Mouse (Mus musculus): ENCODE measurements around the gene Inka2. TPM values are rescaled to one million over a fixed set of nuclear protein-coding genes. Genes with fewer than 3 reads are reported as not detected.

Inka2 gene
- polyA plus RNA-seq, 1 experiment, result 15.0 TPM

DNA sequence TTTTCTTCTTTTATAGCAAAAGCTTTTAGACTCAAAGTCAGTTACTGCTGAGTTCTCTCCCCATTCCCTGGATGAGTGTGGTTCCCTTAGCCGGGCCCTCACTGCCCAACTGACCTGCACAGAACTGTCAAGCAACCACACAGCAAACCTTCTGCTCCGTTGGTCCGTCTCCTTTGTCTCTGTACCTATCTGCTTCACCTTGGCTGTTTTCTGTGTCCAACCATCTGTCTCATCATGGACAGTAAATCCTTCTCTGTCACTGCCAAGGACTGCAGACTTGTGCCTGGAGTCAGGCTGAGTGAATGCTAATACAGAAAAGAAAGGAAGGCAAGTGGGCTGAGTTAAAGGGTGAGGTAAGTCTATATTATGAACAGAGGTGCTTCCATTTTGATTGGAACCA is 34.6 kb upstream of the Inka2 start:
- DNase-seq, result peak in 1 of 2 experiments; percentile 61
- H3K27me3 ChIP-seq (ENCODE audit: control insufficient read depth, insufficient read depth, low read length), result no peaks in the 10 kb centered on the region
- no peaks in the 10 kb centered on the region; the same call in 1 of the 2 replicates for H3K4me1 ChIP-seq (ENCODE audit: control insufficient read depth, insufficient read depth, low read length)
- WGBS, result 15% methylated on average over 3 of the region's 3 CpGs
- TF ChIP-seq CTCF (IDR thresholded peaks at IDR 0.05; ENCODE audit: borderline replicate concordance, insufficient read depth, low read depth, low read length) (no peak), POLR2A (IDR thresholded peaks at IDR 0.05; ENCODE audit: borderline replicate concordance, insufficient read depth, low read length) (no peak)
- no peak overlapping the region for H3K27ac ChIP-seq (ENCODE audit: insufficient read depth, low read length)
- no peak overlapping the region for H3K4me3 ChIP-seq (replicated peaks; ENCODE audit: insufficient read depth, low read depth, low read length)

DNA sequence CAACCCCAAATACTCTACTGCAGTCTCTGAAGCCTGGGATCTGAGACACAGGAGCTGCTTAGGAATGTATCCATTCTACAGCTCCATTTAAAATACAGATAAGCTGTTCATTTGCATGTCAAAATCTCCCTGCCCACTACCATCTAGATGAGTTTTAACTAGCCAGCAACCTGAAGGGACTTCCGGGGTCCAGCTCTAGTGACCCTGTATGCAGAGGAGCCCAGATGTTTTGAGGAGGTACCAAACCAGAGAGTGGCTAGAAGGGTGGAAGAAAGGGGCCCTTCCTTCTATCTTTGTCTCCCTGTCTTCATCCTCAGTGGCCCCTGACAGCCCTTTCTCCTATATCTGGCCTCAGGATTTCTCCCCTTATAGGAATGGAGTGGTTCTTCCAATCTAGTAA is 33.6 kb upstream of the Inka2 start:
- 92% methylated on average over 1 of the region's 1 CpGs for WGBS
- Histone ChIP-seq H3K27ac (ENCODE audit: insufficient read depth, low read length) (no peak overlapping the region), H3K4me3 (replicated peaks; ENCODE audit: insufficient read depth, low read depth, low read length) (no peak overlapping the region), H3K27me3 (ENCODE audit: control insufficient read depth, insufficient read depth, low read length) (no peaks in the 10 kb centered on the region), H3K4me1 (ENCODE audit: control insufficient read depth, insufficient read depth, low read length) (no peaks in the 10 kb centered on the region; the same call in 1 of the 2 replicates)
- no peak for DNase-seq
- TF ChIP-seq POLR2A (IDR thresholded peaks at IDR 0.05; ENCODE audit: borderline replicate concordance, insufficient read depth, low read length) (no peak), CTCF (IDR thresholded peaks at IDR 0.05; ENCODE audit: borderline replicate concordance, insufficient read depth, low read depth, low read length) (no peak)

- no peak overlapping the region for H3K4me3 ChIP-seq (replicated peaks; ENCODE audit: insufficient read depth, low read depth, low read length)
- 24% methylated on average over 7 of the region's 7 CpGs for WGBS
- DNase-seq, result peak; percentile 65 to 78
- TF ChIP-seq POLR2A (IDR thresholded peaks at IDR 0.05; ENCODE audit: borderline replicate concordance, insufficient read depth, low read length) (no peak), CTCF (IDR thresholded peaks at IDR 0.05; ENCODE audit: borderline replicate concordance, insufficient read depth, low read depth, low read length) (peak; percentile 65)
- no peaks in the 10 kb centered on the region; the same call in 1 of the 2 replicates for H3K4me1 ChIP-seq (ENCODE audit: control insufficient read depth, insufficient read depth, low read length)
- H3K27ac ChIP-seq (ENCODE audit: insufficient read depth, low read length), result no peak overlapping the region
- H3K27me3 ChIP-seq (ENCODE audit: control insufficient read depth, insufficient read depth, low read length), result no peaks in the 10 kb centered on the region
These were observed 29.7 kb upstream of the Inka2 start for GRCm38 (mm10) chr3:105674595-105675218.

GRCm38 (mm10) chr3:105675932-105676331 is 28.5 kb upstream of the Inka2 start:
- DNase-seq, result no peak
- WGBS, result 48% methylated on average over 2 of the region's 2 CpGs
- Histone ChIP-seq H3K4me3 (replicated peaks; ENCODE audit: insufficient read depth, low read depth, low read length) (no peak overlapping the region), H3K4me1 (ENCODE audit: control insufficient read depth, insufficient read depth, low read length) (no peaks in the 10 kb centered on the region), H3K27ac (ENCODE audit: insufficient read depth, low read length) (no peak overlapping the region), H3K27me3 (ENCODE audit: control insufficient read depth, insufficient read depth, low read length) (no peaks in the 10 kb centered on the region)
- no peak for TF ChIP-seq POLR2A (IDR thresholded peaks at IDR 0.05; ENCODE audit: borderline replicate concordance, insufficient read depth, low read length)
- no peak for TF ChIP-seq CTCF (IDR thresholded peaks at IDR 0.05; ENCODE audit: borderline replicate concordance, insufficient read depth, low read depth, low read length)

- DNase-seq, result no peak
- Histone ChIP-seq H3K4me3 (replicated peaks; ENCODE audit: insufficient read depth, low read depth, low read length) (no peak overlapping the region), H3K27me3 (ENCODE audit: control insufficient read depth, insufficient read depth, low read length) (no peaks in the 10 kb centered on the region), H3K4me1 (ENCODE audit: control insufficient read depth, insufficient read depth, low read length) (no peaks in the 10 kb centered on the region), H3K27ac (ENCODE audit: insufficient read depth, low read length) (no peak overlapping the region)
- no peak for TF ChIP-seq POLR2A (IDR thresholded peaks at IDR 0.05; ENCODE audit: borderline replicate concordance, insufficient read depth, low read length)
- TF ChIP-seq CTCF (IDR thresholded peaks at IDR 0.05; ENCODE audit: borderline replicate concordance, insufficient read depth, low read depth, low read length), result no peak
- WGBS, result 92% methylated on average over 7 of the region's 7 CpGs
These were observed 24.1 kb upstream of the Inka2 start for GRCm38 (mm10) chr3:105680346-105680745.

DNA sequence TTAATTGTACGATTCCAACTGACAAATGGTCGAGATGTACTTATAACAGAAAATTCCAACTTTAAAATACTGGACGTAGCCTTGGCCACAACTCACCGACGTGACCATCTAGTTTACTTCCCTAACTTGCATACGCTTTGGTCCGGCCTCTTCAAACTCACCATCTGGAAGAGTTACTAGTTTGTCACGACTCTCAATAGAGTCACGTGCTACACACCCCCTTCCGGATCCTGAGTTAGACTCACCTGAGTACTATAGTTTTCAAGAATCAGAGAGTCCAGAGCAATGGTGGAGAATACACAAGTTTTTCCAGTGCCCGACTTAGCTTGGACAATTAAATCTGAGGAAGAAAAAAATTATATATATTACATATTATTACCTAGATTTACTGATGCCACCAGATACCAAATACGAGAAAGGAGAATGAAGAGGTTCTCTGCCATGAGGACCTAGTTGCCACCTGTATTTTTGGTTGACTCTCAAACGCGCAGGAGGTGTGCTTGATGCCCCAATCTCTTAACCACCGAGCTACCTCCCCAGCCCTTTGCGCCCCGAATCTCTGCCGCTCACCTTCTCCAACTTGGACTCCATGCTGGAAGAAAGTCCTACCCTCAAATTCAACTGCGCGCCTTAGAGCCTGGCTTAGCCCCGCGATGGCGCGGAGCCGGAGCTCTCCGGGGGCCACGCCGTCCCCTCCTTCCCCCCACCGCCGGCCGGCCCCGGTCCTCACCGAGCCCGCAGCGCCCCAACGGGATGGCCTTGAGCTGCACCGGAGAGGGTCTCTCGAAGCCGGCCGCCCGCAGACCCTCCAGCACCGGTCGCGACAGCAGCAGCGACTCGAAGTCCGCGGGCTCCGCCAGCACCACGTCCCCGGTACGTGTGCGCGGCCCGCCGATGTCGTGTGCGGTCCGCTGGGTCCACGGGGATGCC is 17.7 kb upstream of the Inka2 start:
- no peak for DNase-seq
- TF ChIP-seq POLR2A (IDR thresholded peaks at IDR 0.05; ENCODE audit: borderline replicate concordance, insufficient read depth, low read length), result no peak
- no peak for TF ChIP-seq CTCF (IDR thresholded peaks at IDR 0.05; ENCODE audit: borderline replicate concordance, insufficient read depth, low read depth, low read length)
- Histone ChIP-seq H3K4me1 (ENCODE audit: control insufficient read depth, insufficient read depth, low read length) (no peaks in the 10 kb centered on the region), H3K4me3 (replicated peaks; ENCODE audit: insufficient read depth, low read depth, low read length) (peak overlapping the region; percentile 80), H3K27ac (ENCODE audit: insufficient read depth, low read length) (no peak overlapping the region), H3K27me3 (ENCODE audit: control insufficient read depth, insufficient read depth, low read length) (no peaks in the 10 kb centered on the region)
- WGBS, result 7% methylated on average over 60 of the region's 60 CpGs

DNA sequence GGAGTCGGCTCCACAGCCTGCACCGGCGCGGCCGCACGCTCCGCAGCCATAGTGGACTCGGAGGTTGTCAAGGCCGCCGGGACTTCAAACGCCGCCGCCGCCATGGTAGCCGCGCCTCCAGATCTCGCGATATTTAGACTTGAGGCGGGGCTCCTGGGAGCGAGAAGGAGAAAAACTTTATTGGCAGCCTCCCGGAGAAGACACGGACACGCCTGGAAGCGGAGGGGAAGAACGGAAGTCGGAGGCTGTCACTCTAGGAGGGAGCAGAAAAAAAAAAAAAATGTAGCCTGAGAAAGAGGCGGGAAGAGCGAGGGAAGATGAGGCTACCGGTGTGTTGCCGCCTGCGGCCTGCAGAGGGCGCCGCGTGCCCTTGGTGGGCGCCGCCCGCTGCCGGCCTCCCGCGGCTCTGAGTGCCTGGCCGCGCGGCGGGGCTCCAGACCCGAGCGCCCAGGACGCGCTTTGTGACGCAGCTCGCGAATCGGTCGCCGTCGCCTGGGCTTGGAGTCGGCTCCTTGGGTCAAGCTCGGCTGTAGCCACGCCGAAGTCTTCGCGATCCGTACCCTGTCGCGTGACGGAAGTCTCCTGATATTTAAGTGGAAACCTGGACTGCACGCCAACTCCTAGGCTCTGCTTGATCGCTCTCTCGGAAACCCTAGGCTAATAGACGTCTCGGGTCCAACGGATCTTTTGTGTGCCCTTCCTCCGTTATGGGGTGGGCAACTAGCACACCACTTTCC is 16.9 kb upstream of the Inka2 start, which contains the start of gene Ddx20:
Ddx20 (minus strand) TSS at position 251 of the 737 bp plus-strand sequence.
- TF ChIP-seq CTCF (IDR thresholded peaks at IDR 0.05; ENCODE audit: borderline replicate concordance, insufficient read depth, low read depth, low read length) (peak; percentile 80), POLR2A (IDR thresholded peaks at IDR 0.05; ENCODE audit: borderline replicate concordance, insufficient read depth, low read length) (peak; percentile 68; the same call in 1 of the 2 replicates)
- Histone ChIP-seq H3K4me3 (replicated peaks; ENCODE audit: insufficient read depth, low read depth, low read length) (peak within 1 kb of the TSS; percentile 80), H3K27me3 (ENCODE audit: control insufficient read depth, insufficient read depth, low read length) (no peaks in the 10 kb centered on the region), H3K4me1 (ENCODE audit: control insufficient read depth, insufficient read depth, low read length) (no peaks in the 10 kb centered on the region), H3K27ac (ENCODE audit: insufficient read depth, low read length) (peak within 1 kb of the TSS; percentile 90)
- DNase-seq, result peak; percentile 90 to 95
- under 1% methylated on average over 71 of the region's 72 CpGs for WGBS
